Mouse (Mus musculus) bone marrow macrophage, adult 2 months (primary cell): ENCODE data around the gene Rai1.

Source experiments
- CTCF ChIP-seq: IDR thresholded peaks from 2 replicates; pipeline ENCODE4 v1.5.1; 2012; ENCODE audit warnings: low read depth, mild to moderate bottlenecking, low read length, moderate library complexity
- POLR2A ChIP-seq: IDR thresholded peaks from 2 replicates; pipeline ENCODE4 v1.6.1; 2012; ENCODE audit warnings: mild to moderate bottlenecking, low read depth, low read length, borderline replicate concordance

DNA sequence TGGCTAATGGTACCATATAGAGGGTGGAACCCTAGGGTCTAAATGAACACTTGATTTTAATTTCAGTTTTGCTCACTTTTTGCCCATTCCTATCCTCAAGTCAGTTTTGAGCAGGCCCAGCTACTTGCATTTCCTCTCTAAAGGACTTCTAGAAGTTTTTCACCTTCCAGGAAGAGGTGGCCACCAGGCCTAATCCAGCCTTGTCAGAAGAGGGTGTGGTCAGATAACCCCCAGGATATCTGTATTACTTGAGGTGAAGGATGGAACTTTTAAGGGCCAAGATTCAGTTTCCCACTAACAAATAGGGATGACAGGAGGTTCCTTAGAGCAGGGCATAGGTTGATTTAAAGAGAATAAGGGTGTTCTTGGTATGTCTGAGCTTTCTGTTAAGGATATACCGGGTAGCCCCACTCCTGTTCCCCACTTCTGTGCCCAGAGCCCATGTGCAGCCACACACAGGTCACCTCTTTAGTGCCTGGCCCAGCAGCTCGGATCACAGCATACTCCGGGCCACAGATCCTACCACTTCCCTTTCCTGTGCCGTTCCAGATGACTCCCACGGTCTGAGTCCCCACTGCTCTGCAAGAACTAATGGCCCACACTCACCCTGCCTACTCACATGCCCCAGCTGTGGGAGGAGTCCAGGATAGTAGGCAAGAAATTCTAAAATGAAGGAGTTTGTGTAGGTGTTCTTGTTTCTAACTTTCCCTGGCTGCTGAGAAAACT, 14.0 kb upstream of the Rai1 start:
- TF ChIP-seq CTCF (no peak), POLR2A (no peak)
